Mouse (Mus musculus): ENCODE data around the gene Oscar.

- TF ChIP-seq POLR2A (IDR thresholded peaks at IDR 0.05; ENCODE audit: low read depth, low read length) (no peak), CTCF (IDR thresholded peaks at IDR 0.05; ENCODE audit: borderline replicate concordance, insufficient read depth, low read length) (no peak)
These were observed 24.4 kb downstream of the Oscar start for GRCm38 (mm10) chr7:3591534-3591933.

Data from embryonic fibroblast, embryonic 13.5 days (primary cell).